Mouse (Mus musculus) bone marrow, adult 2 months (tissue): Measurements from ENCODE around the gene Olfr557.

Source experiments
- CTCF ChIP-seq: fragments of 200-500 bp; IDR thresholded peaks from 2 replicates; pipeline ENCODE4 v1.5.1; 2011; ENCODE audit warnings: low read length, control low read depth; ENCODE audit not compliant: control insufficient read depth, insufficient read depth
- POLR2A ChIP-seq: fragments of 200-500 bp; IDR thresholded peaks from 2 replicates; pipeline ENCODE4 v1.6.1; 2011; ENCODE audit warnings: low read depth, mild to moderate bottlenecking, control low read depth, low read length, borderline replicate concordance; ENCODE audit not compliant: control insufficient read depth

DNA sequence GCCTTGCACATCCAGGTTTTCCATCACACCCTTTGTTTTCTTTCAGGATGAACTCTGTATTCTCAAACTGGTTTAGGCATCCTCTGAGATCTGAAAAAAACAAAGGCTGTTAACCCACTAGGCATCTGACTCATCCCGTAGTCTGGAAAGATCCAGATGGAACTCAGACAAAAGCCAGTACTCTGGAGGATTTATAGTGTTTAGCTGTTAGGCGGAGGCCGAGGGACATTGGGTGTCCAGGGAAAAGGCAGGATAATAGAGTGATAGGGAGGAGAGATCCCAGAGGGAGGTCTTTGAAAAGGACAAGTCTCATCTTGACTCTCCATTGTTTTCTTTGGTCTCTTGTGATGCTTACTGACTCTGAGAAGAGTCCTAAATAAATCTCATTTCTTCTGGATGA lies 31.1 kb upstream of the Olfr557 start, which contains the start of gene Olfr556:
- TF ChIP-seq CTCF (no peak), POLR2A (no peak)
